Mouse (Mus musculus): ENCODE measurements at regions not wholly inside any gene's neighbourhood (a gene's known extent, or its start where the extent isn't known, plus 50 kb on each side); places are given as distances from the start of the nearest gene placed in this dataset.

GRCm38 (mm10) chr13:59875637-59876036 lies 52.7 kb upstream of the Tut7 start:
- peak; percentile 37 for DNase-seq (ENCODE audit: low spot score)

DNA sequence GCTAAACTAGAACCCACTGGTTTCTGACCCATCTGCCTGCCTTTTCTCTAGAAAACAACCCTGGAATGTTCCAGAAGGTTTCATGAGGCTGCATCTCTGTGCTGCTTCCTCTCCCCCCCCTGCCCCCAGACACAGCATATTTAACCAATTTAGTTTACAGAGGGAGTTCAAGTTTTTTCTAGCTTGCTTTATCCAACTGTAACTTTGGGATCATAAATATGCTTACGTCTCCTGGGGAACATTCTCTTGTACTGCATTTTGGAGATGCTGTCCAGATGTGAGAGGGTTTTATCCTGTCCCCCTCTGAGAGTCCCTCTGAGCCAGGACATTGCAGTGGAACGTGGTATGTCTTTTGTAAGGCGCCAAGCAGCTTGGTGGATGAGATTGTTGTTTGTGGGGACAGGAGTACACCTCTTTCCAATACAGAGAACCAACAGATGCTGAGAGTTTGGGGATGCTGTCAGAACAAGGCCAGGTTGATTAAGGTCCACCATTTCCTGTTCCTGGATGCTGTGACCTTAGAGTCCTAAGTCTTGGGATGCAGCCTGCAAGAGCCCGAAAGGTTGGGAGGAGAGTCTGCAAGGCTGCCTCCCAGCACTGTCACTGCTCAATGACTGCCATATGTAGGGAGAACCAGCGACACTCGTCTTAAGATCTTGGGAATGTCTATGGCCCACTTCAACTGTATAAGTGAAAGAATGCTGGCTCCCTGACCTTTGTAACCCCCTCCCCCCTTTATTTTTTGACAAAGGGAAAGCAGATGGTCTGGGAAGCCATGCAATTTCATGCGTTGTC lies 51.4 kb upstream of the Tut7 start:
- DNase-seq (ENCODE audit: low spot score) = no peak

Measured in gastrocnemius, adult 18-20 months (tissue).